Mouse (Mus musculus): ENCODE measurements around the gene Evx2. TPM values are rescaled to one million over a fixed set of nuclear protein-coding genes. Genes with fewer than 3 reads are reported as not detected.

The Evx2 gene
- polyA plus RNA-seq, 1 experiment from 2014 or later, result 0.67 TPM

GRCm38 (mm10) chr2:74617706-74618105 is 41.7 kb downstream of the Evx2 start:
- WGBS, result 82% methylated on average over 9 of the region's 9 CpGs
- no peak overlapping the region for H3K9ac ChIP-seq
- no peak overlapping the region for H3K27ac ChIP-seq (replicated peaks)
- H3K4me2 ChIP-seq, result no peak overlapping the region
- H3K4me3 ChIP-seq, result no peak overlapping the region
- H3K36me3 ChIP-seq, result no peaks in the 10 kb centered on the region
- no peaks in the 10 kb centered on the region for H3K9me3 ChIP-seq
- no peaks in the 10 kb centered on the region for H3K27me3 ChIP-seq
- ATAC-seq (ENCODE audit: low read depth), result no peak
- no peaks in the 10 kb centered on the region for H3K4me1 ChIP-seq (replicated peaks)

DNA sequence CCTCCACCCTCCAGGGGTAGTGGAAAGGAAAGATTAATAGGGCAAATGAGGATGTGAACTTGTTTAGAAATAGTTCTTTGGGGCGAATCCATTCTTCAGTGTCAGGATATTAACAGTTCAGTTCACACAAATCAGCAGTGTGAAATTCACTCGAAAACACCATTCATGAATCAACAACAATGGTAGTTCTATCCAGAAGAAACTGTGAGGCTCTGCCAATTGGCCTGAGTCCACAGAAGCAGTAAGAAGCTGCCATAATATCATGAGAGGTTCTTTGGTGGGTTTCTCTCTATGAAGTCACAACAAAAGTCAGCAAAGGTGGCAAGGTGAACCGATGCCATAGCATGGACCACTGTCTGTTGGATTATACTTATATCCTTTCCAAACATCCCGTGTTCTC is 48.0 kb downstream of the Evx2 start:
- 79% methylated on average over 4 of the region's 4 CpGs for WGBS
- Histone ChIP-seq H3K36me3 (no peaks in the 10 kb centered on the region), H3K27ac (replicated peaks) (no peak overlapping the region), H3K9ac (no peak overlapping the region), H3K9me3 (no peaks in the 10 kb centered on the region), H3K4me2 (no peak overlapping the region), H3K27me3 (no peaks in the 10 kb centered on the region), H3K4me1 (replicated peaks) (no peaks in the 10 kb centered on the region), H3K4me3 (no peak overlapping the region)
- no peak for ATAC-seq (ENCODE audit: low read depth)

DNA sequence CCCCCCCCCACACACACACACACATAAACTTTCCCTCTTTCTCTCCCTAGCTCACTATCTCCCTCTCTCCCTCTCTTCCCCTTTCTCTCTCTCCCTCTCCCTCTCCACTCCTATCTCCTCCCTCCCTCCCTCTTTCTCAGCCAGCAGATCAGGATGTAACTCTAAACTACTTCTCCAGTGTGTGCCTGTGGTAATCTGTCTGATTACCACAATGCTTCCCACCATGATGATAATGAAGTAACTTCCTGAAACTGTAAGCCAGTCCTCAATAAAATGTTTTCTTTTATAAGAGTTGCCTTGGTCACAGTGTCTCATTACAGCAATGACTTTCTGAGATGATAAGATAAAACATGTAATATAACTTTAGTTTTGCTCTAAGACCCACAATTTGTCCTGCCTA is 50.0 kb downstream of the Evx2 start:
- Histone ChIP-seq H3K27me3 (no peaks in the 10 kb centered on the region), H3K4me2 (no peak overlapping the region), H3K9ac (no peak overlapping the region), H3K36me3 (no peaks in the 10 kb centered on the region), H3K9me3 (no peaks in the 10 kb centered on the region), H3K27ac (replicated peaks) (no peak overlapping the region), H3K4me3 (no peak overlapping the region), H3K4me1 (replicated peaks) (no peaks in the 10 kb centered on the region)
- ATAC-seq (ENCODE audit: low read depth), result no peak

DNA sequence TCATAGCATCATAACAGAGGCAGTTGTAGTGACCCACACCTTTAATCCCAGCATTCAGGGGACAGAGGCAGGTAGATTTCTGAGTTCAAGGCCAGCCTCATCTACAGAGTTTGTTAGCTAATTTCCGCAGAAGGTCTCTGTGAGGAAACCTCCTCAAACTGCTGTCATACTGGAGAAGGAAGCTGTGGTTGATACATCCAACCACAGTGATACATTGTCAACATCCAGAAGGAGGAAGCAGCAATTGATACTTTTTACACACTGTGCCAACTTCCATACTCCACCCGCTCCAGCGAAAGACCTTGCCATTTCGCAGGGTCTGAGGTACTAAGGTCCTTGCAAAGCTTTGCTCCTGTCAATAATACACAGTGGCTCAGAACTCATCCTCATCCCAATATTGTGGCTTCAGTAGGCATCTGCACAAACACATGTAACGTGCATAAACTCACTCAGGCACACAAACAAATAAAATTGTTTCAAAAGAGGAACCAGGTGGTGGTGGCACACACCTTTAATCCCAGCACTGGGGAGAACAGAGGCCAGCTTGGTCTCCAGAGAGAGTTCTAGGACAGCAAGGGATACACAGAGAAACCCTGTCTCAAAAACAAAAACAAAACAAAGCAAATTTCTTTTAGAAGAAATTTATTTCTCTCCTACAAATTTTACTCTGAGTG is 53.1 kb downstream of the Evx2 start:
- H3K27me3 ChIP-seq, result no peaks in the 10 kb centered on the region
- WGBS, result 91% methylated on average over 5 of the region's 5 CpGs
- no peak overlapping the region for H3K9ac ChIP-seq
- H3K4me2 ChIP-seq, result no peak overlapping the region
- no peaks in the 10 kb centered on the region for H3K4me1 ChIP-seq (replicated peaks)
- no peak for ATAC-seq (ENCODE audit: low read depth)
- H3K9me3 ChIP-seq, result no peaks in the 10 kb centered on the region
- H3K36me3 ChIP-seq, result no peaks in the 10 kb centered on the region
- no peak overlapping the region for H3K27ac ChIP-seq (replicated peaks)
- no peak overlapping the region for H3K4me3 ChIP-seq

DNA sequence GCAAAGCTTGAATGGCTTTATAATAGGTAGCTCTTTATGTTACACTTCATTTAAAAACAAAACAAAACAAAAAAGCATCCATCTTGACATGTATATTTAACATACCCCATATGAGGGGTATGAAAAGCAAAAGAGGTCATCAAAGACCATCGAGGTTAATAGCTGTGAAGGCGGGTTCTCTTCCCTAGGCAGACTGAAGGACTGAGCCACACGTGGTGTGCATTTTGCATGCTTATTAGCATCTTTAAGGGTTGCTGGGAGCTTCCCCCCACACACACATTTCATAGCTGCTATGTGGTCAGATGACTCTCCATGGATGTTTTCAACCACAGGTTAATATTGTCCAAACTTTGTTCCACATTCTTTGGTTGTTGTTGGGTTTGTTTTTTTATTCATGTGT is 55.3 kb downstream of the Evx2 start:
- Histone ChIP-seq H3K9ac (no peak overlapping the region), H3K27me3 (no peaks in the 10 kb centered on the region), H3K4me1 (replicated peaks) (no peaks in the 10 kb centered on the region), H3K9me3 (no peaks in the 10 kb centered on the region), H3K4me2 (no peak overlapping the region), H3K4me3 (no peak overlapping the region), H3K36me3 (no peaks in the 10 kb centered on the region), H3K27ac (replicated peaks) (no peak overlapping the region)
- no peak for ATAC-seq (ENCODE audit: low read depth)
- WGBS, result 26% methylated on average over 3 of the region's 3 CpGs

Small RNA genes within 50 kb of the gene (microRNA-seq; reads per million reads assigned to microRNA genes)
- gene Gm44463, result not detected

Other genes with a start within 250 kb of the Evx2 start
- gene Lnpk, start 80.1 kb downstream of the Evx2 start, polyA plus RNA-seq (2015; fragmentation: Nextera tagmentation; extraction: Ambion mirVana), result 45.0 and 46.8 TPM in 2 replicates
- gene Hoxd13, start 8.8 kb upstream of the Evx2 start, polyA plus RNA-seq (2015; fragmentation: Nextera tagmentation; extraction: Ambion mirVana), result 0.10 and 0.19 TPM in 2 replicates
- gene Hoxd12, start 15.5 kb upstream of the Evx2 start, polyA plus RNA-seq (2015; fragmentation: Nextera tagmentation; extraction: Ambion mirVana), result 0.50 and 1.7 TPM in 2 replicates
- gene Hoxd11, start 20.0 kb upstream of the Evx2 start, polyA plus RNA-seq (2015; fragmentation: Nextera tagmentation; extraction: Ambion mirVana), result 4.0 and 6.5 TPM in 2 replicates
- gene Hoxd10, start 32.4 kb upstream of the Evx2 start, polyA plus RNA-seq (2015; fragmentation: Nextera tagmentation; extraction: Ambion mirVana), result 87.2 and 132 TPM in 2 replicates
- gene Hoxd9, start 38.2 kb upstream of the Evx2 start, polyA plus RNA-seq (2015; fragmentation: Nextera tagmentation; extraction: Ambion mirVana), result 27.7 and 42.7 TPM in 2 replicates
- gene Hoxd8, start 45.1 kb upstream of the Evx2 start, polyA plus RNA-seq (2015; fragmentation: Nextera tagmentation; extraction: Ambion mirVana), result 17.4 and 22.8 TPM in 2 replicates
- gene Hoxd3, start 52.4 kb upstream of the Evx2 start, polyA plus RNA-seq (2015; fragmentation: Nextera tagmentation; extraction: Ambion mirVana), result 24.2 and 33.8 TPM in 2 replicates
- 6.9 and 7.2 TPM in 2 replicates for gene Hoxd4, start 52.4 kb upstream of the Evx2 start, polyA plus RNA-seq (2015; fragmentation: Nextera tagmentation; extraction: Ambion mirVana)
- gene Gm28230, start 67.2 kb upstream of the Evx2 start, polyA plus RNA-seq (2015; fragmentation: Nextera tagmentation; extraction: Ambion mirVana), result 2.2 and 2.4 TPM in 2 replicates
- 6.4 and 9.0 TPM in 2 replicates for gene Hoxd1, start 103.4 kb upstream of the Evx2 start, polyA plus RNA-seq (2015; fragmentation: Nextera tagmentation; extraction: Ambion mirVana)
- 156 and 166 TPM in 2 replicates for gene Mtx2, start 166.2 kb upstream of the Evx2 start, polyA plus RNA-seq (2015; fragmentation: Nextera tagmentation; extraction: Ambion mirVana)